Mouse (Mus musculus) heart, adult 2 months (tissue): Measurements from ENCODE around the gene Hdac8.

ENCODE experiments used
- CTCF ChIP-seq: fragments of 200-600 bp; IDR thresholded peaks from 2 replicates; pipeline ENCODE4 v1.8.1; 2022; ENCODE audit warnings: antibody characterized with exemption, mild to moderate bottlenecking, moderate library complexity
- EP300 ChIP-seq: fragments of 200-500 bp; IDR thresholded peaks from 2 replicates; pipeline ENCODE4 v1.6.1; 2011; ENCODE audit warnings: low read depth, low read length, control low read depth; ENCODE audit not compliant: insufficient read depth

GRCm38 (mm10) chrX:102305806-102306205 is 199.4 kb downstream of the Hdac8 start:
- TF ChIP-seq CTCF (no peak), EP300 (no peak)
